In genomic region chr15:80679515-80680215, GRCm38 (mm10) we compare ENCODE assay signal across 7 mouse cellular contexts. TPM values are rescaled to one million over a fixed set of nuclear protein-coding genes. Genes with fewer than 3 reads are reported as not detected.
DNase-seq lines count a peak whose midpoint lies in the region; ATAC-seq and TF ChIP-seq lines count a peak whose summit lies in the region.

No protein-coding gene starts in this region.

- TF ChIP-seq CTCF in lung, embryonic 14.5 days (IDR thresholded peaks at IDR 0.05; ENCODE audit: low read depth): no peak
- no peak for TF ChIP-seq CTCF in lung, adult 2 months (IDR thresholded peaks at IDR 0.05; ENCODE audit: insufficient read depth, low read length)
- TF ChIP-seq CTCF in stomach, postnatal 0 days (IDR thresholded peaks at IDR 0.05; ENCODE audit: low read depth): no peak; the same call in 1 of the 2 replicates

- DNase-seq in lung, embryonic 14.5 days: peak; percentile 87
- DNase-seq in lung, adult 2 months: no peak
- DNase-seq in embryonic facial prominence, embryonic 14.5 days (ENCODE audit: low spot score): peak; percentile 82
- DNase-seq in left cerebral cortex, postnatal 25 days (ENCODE audit: low spot score in 2 of 2): peak; percentile 58 to 62
- peak; percentile 55 for DNase-seq in stomach, postnatal 0 days (ENCODE audit: low spot score)
- no peak for DNase-seq in embryo, embryonic 9.5 days (ENCODE audit: extremely low spot score)

- no peaks in the 10 kb centered on the region for H3K36me3 ChIP-seq in lung, embryonic 14.5 days (ENCODE audit: insufficient read depth)
- H3K36me3 ChIP-seq in embryonic facial prominence, embryonic 14.5 days (ENCODE audit: control insufficient read depth, insufficient read depth, low read length): no peaks in the 10 kb centered on the region
- no peaks in the 10 kb centered on the region for H3K36me3 ChIP-seq in hindbrain, embryonic 15.5 days
- H3K36me3 ChIP-seq in stomach, postnatal 0 days (ENCODE audit: control insufficient read depth, insufficient read depth, low read length): no peaks in the 10 kb centered on the region

- H3K4me3 ChIP-seq in lung, embryonic 14.5 days (ENCODE audit: low read depth, low read length): no peak overlapping the region
- H3K4me3 ChIP-seq in lung, adult 2 months (replicated peaks; ENCODE audit: extremely low read depth, low read depth, low read length): no peak overlapping the region
- H3K4me3 ChIP-seq in embryonic facial prominence, embryonic 14.5 days (ENCODE audit: low read depth, low read length): no peak overlapping the region
- H3K4me3 ChIP-seq in hindbrain, embryonic 15.5 days: no peak overlapping the region
- no peak overlapping the region for H3K4me3 ChIP-seq in stomach, postnatal 0 days (ENCODE audit: low read depth, low read length)

- intact Hi-C loops in left cerebral cortex, postnatal 25 days (cut with DNase I): no loop called here

- H3K9me3 ChIP-seq in lung, embryonic 14.5 days (ENCODE audit: low read depth, low read length): no peaks in the 10 kb centered on the region
- H3K9me3 ChIP-seq in embryonic facial prominence, embryonic 14.5 days (ENCODE audit: control insufficient read depth, low read length): no peaks in the 10 kb centered on the region
- H3K9me3 ChIP-seq in hindbrain, embryonic 15.5 days: no peaks in the 10 kb centered on the region
- no peaks in the 10 kb centered on the region for H3K9me3 ChIP-seq in stomach, postnatal 0 days (ENCODE audit: control insufficient read depth, low read length)

- TF ChIP-seq EP300 in stomach, postnatal 0 days (optimal IDR thresholded peaks at IDR 0.05): no peak

- no peaks in the 10 kb centered on the region for H3K27me3 ChIP-seq in lung, embryonic 14.5 days (ENCODE audit: insufficient read depth, low read length)
- H3K27me3 ChIP-seq in embryonic facial prominence, embryonic 14.5 days (replicated peaks; ENCODE audit: control insufficient read depth, insufficient read depth, low read length): no peaks in the 10 kb centered on the region
- H3K27me3 ChIP-seq in hindbrain, embryonic 15.5 days: no peaks in the 10 kb centered on the region
- no peaks in the 10 kb centered on the region for H3K27me3 ChIP-seq in stomach, postnatal 0 days (ENCODE audit: control insufficient read depth, insufficient read depth, low read length)

- 0 out of 2 replicates have a peak overlapping the region, but pooled peaks have one; percentile 18 for H3K4me2 ChIP-seq in lung, embryonic 14.5 days
- H3K4me2 ChIP-seq in embryonic facial prominence, embryonic 14.5 days (ENCODE audit: low read depth, low read length): no peak overlapping the region
- H3K4me2 ChIP-seq in hindbrain, embryonic 15.5 days: no peak overlapping the region
- no peak overlapping the region for H3K4me2 ChIP-seq in stomach, postnatal 0 days (replicated peaks; ENCODE audit: low read depth)

- H3K9ac ChIP-seq in lung, embryonic 14.5 days: no peak overlapping the region
- H3K9ac ChIP-seq in embryonic facial prominence, embryonic 14.5 days (ENCODE audit: low read depth, low read length): no peak overlapping the region
- H3K9ac ChIP-seq in hindbrain, embryonic 15.5 days: no peak overlapping the region
- no peak overlapping the region for H3K9ac ChIP-seq in stomach, postnatal 0 days (ENCODE audit: low read length)

- H3K27ac ChIP-seq in lung, embryonic 14.5 days (ENCODE audit: low read depth): no peak overlapping the region
- 0 out of 2 replicates have a peak overlapping the region, but pooled peaks have one; percentile 28 for H3K27ac ChIP-seq in embryonic facial prominence, embryonic 14.5 days (replicated peaks; ENCODE audit: low read depth, low read length)
- H3K27ac ChIP-seq in hindbrain, embryonic 15.5 days (replicated peaks): peak overlapping the region; percentile 62
- peak overlapping the region; percentile 5 for H3K27ac ChIP-seq in stomach, postnatal 0 days (replicated peaks)

- no peak for TF ChIP-seq POLR2A in lung, adult 2 months (IDR thresholded peaks at IDR 0.05; ENCODE audit: borderline replicate concordance, extremely low read depth, low read depth, low read length)

- ATAC-seq in lung, embryonic 14.5 days (ENCODE audit: insufficient read depth): peak; percentile 78; the same call in 1 of the 2 replicates
- peak; percentile 44; the same call in 1 of the 2 replicates for ATAC-seq in embryonic facial prominence, embryonic 14.5 days (ENCODE audit: low read depth)
- ATAC-seq in hindbrain, embryonic 15.5 days (ENCODE audit: low FRiP score, low read depth): peak; percentile 81
- peak; percentile 35; the same call in 1 of the 2 replicates for ATAC-seq in stomach, postnatal 0 days (ENCODE audit: low FRiP score, low TSS enrichment)

- peaks cover 16% of the 10 kb centered on the region; the same call in 1 of the 2 replicates for H3K4me1 ChIP-seq in lung, embryonic 14.5 days (ENCODE audit: insufficient read depth)
- H3K4me1 ChIP-seq in lung, adult 2 months (ENCODE audit: control insufficient read depth, insufficient read depth, low read length): no peaks in the 10 kb centered on the region
- H3K4me1 ChIP-seq in embryonic facial prominence, embryonic 14.5 days (ENCODE audit: control insufficient read depth, insufficient read depth, low read length): peaks cover 11% of the 10 kb centered on the region
- peaks cover 30% of the 10 kb centered on the region for H3K4me1 ChIP-seq in hindbrain, embryonic 15.5 days (replicated peaks)
- H3K4me1 ChIP-seq in stomach, postnatal 0 days (replicated peaks; ENCODE audit: control insufficient read depth, insufficient read depth): peaks cover 8% of the 10 kb centered on the region; the same call in 1 of the 2 replicates

- WGBS in lung, embryonic 14.5 days: 32% methylated on average over 8 of the region's 8 CpGs
- WGBS in lung, adult 2 months: 44% methylated on average over 8 of the region's 8 CpGs
- WGBS in embryonic facial prominence, embryonic 14.5 days: 45% methylated on average over 8 of the region's 8 CpGs
- 39% methylated on average over 8 of the region's 8 CpGs for WGBS in hindbrain, embryonic 15.5 days
- WGBS in stomach, postnatal 0 days: 29% methylated on average over 8 of the region's 8 CpGs

RNA-seq across cellular contexts. Expression of gene Fam83f, which starts 8.0 kb away (rescaled TPM):
- 0.46 and 0.76 TPM in 2 replicates for polyA plus RNA-seq in lung, embryonic 14.5 days (2014; fragmentation: Nextera tagmentation; extraction: Ambion mirVana)
- polyA plus RNA-seq in lung, adult 2 months (2012; rRNA removed): 1.2 and 2.2 TPM in 2 replicates
- polyA plus RNA-seq in embryonic facial prominence, embryonic 14.5 days (2014; fragmentation: Nextera tagmentation; extraction: Ambion mirVana): 2.2 and 2.9 TPM in 2 replicates
- polyA plus RNA-seq in hindbrain, embryonic 15.5 days (2015; fragmentation: Nextera tagmentation; extraction: Ambion mirVana): 0.09 and 0.35 TPM in 2 replicates
- total RNA-seq in left cerebral cortex, postnatal 25 days (2021): under 1 TPM; 0.30 to 0.46 TPM
- 20.5 and 24.3 TPM in 2 replicates for polyA plus RNA-seq in stomach, postnatal 0 days (2015; fragmentation: Nextera tagmentation; extraction: Ambion mirVana)

RNA-seq across cellular contexts. Expression of gene Tnrc6b, which starts 31.4 kb away (rescaled TPM):
- 17.5 and 18.3 TPM in 2 replicates for polyA plus RNA-seq in lung, embryonic 14.5 days (2014; fragmentation: Nextera tagmentation; extraction: Ambion mirVana)
- polyA plus RNA-seq in lung, adult 2 months (2012; rRNA removed): 16.6 TPM in 2 replicates
- 12.5 and 16.1 TPM in 2 replicates for polyA plus RNA-seq in embryonic facial prominence, embryonic 14.5 days (2014; fragmentation: Nextera tagmentation; extraction: Ambion mirVana)
- polyA plus RNA-seq in hindbrain, embryonic 15.5 days (2015; fragmentation: Nextera tagmentation; extraction: Ambion mirVana): 31.7 and 37.6 TPM in 2 replicates
- 100 to 1,000 TPM; 110 to 131 TPM for total RNA-seq in left cerebral cortex, postnatal 25 days (2021)
- polyA plus RNA-seq in stomach, postnatal 0 days (2015; fragmentation: Nextera tagmentation; extraction: Ambion mirVana): 8.5 and 9.4 TPM in 2 replicates

Comparison
In these comparisons a context has a peak if more than half of its experiments do, and no peak if none do; other contexts are left out.
1. DNase-seq: peak in lung, embryonic 14.5 days (single experiment), embryonic facial prominence, embryonic 14.5 days (single experiment), left cerebral cortex, postnatal 25 days (2 of 2) and stomach, postnatal 0 days (single experiment); none in lung, adult 2 months (single experiment) and embryo, embryonic 9.5 days (single experiment).
2. Peak in every context shown above with its lines, with median percentiles within 50 percentile points of each other: ATAC-seq.